Mouse (Mus musculus): ENCODE measurements around the gene 1110004F10Rik. TPM values are rescaled to one million over a fixed set of nuclear protein-coding genes. Genes with fewer than 3 reads are reported as not detected.

1110004F10Rik gene
- total and polyA plus RNA-seq, 3 experiments, result 158 to 182 TPM; not detected in 1

DNA sequence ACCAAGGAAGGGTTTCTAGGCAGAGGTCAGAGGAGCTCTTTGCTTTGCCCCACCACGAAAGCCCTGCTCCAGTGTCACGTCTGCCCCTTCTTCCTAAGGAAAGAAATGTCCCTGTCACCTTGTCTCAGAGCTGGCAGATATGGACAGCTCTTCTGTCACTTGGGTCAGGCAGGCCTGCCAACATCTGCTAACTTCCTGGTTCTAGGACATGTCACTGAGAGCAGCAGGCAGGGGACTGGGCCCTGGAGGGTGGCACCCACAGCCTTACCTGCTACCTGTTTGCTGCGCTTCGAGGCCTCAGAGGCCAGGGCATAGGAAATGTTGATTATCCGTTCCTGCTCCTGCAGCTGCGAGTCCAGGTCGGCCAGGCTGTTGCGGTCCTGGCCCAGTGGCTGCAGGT is 89.1 kb downstream of the 1110004F10Rik start:
- TF ChIP-seq MAX (IDR thresholded peaks at IDR 0.05; ENCODE audit: low read length), result no peak
- TF ChIP-seq TCF12 (IDR thresholded peaks at IDR 0.05; ENCODE audit: low read depth, low read length), result no peak
- H3K36me3 ChIP-seq (ENCODE audit: control insufficient read depth in 1 of 2, insufficient read depth in 2 of 2, low read length in 2 of 2), result peaks cover 0 to 7% of the 10 kb centered on the region in 2 experiments; a peak in 2 of 4 replicates
- H3K9ac ChIP-seq (ENCODE audit: control insufficient read depth, low read depth, low read length, poor library complexity, severe bottlenecking), result no peak overlapping the region
- H3K27ac ChIP-seq (ENCODE audit: control insufficient read depth, low read depth, low read length), result no peak overlapping the region
- no peak overlapping the region for H3K4me3 ChIP-seq (ENCODE audit: control insufficient read depth in 1 of 2, insufficient read depth in 1 of 2, low read depth in 2 of 2, low read length in 2 of 2)
- DNase-seq (ENCODE audit: low read depth, low spot score), result no peak
- no peaks in the 10 kb centered on the region for H3K9me3 ChIP-seq (replicated peaks; ENCODE audit: insufficient read depth, low read length)
- H3K4me1 ChIP-seq (ENCODE audit: control insufficient read depth in 1 of 2, insufficient read depth in 2 of 2, low read length in 2 of 2), result peaks cover 4 to 6% of the 10 kb centered on the region in 2 experiments; a peak in 2 of 4 replicates
- H3K27me3 ChIP-seq (ENCODE audit: control insufficient read depth in 1 of 2, insufficient read depth in 2 of 2, low read length in 2 of 2), result no peaks in the 10 kb centered on the region
- no peaks in the 10 kb centered on the region for H3K79me2 ChIP-seq (ENCODE audit: control insufficient read depth, insufficient read depth, low read length, poor library complexity)

DNA sequence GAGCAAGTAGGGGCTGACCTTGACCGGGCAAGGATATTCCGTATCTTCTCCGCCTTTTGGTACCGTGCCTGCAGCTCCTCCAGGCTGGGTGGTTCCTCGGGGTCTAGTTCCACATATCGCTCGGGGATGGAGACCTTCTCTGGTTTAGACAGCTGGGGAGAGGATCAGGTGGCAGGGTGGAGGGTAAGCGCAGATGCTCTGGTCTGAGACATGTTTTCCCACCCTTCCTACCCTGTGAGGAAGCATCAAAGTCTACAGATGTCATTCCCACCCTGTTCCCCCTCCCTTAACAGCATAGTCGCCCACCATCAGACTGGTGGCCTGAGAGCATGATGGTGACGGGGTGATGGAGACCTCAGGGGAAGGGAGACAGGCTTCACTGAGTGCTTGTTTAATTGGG is 90.2 kb downstream of the 1110004F10Rik start:
- no peaks in the 10 kb centered on the region for H3K27me3 ChIP-seq (ENCODE audit: control insufficient read depth in 1 of 2, insufficient read depth in 2 of 2, low read length in 2 of 2)
- no peaks in the 10 kb centered on the region for H3K79me2 ChIP-seq (ENCODE audit: control insufficient read depth, insufficient read depth, low read length, poor library complexity)
- peaks cover 0 to 7% of the 10 kb centered on the region in 2 experiments; a peak in 2 of 4 replicates for H3K36me3 ChIP-seq (ENCODE audit: control insufficient read depth in 1 of 2, insufficient read depth in 2 of 2, low read length in 2 of 2)
- peaks cover 4 to 6% of the 10 kb centered on the region in 2 experiments; a peak in 2 of 4 replicates for H3K4me1 ChIP-seq (ENCODE audit: control insufficient read depth in 1 of 2, insufficient read depth in 2 of 2, low read length in 2 of 2)
- no peaks in the 10 kb centered on the region for H3K9me3 ChIP-seq (replicated peaks; ENCODE audit: insufficient read depth, low read length)
- TF ChIP-seq ZC3H11A (IDR thresholded peaks at IDR 0.05; ENCODE audit: low read depth, low read length) (no peak), GABPA (IDR thresholded peaks at IDR 0.05; ENCODE audit: low read depth, low read length) (no peak), MEF2A (IDR thresholded peaks at IDR 0.05; ENCODE audit: extremely low read depth, insufficient replicate concordance, low read depth, low read length, poor library complexity, severe bottlenecking) (no peak), BHLHE40 (IDR thresholded peaks at IDR 0.05; ENCODE audit: borderline replicate concordance, low read depth, low read length) (no peak), TCF12 (IDR thresholded peaks at IDR 0.05; ENCODE audit: low read depth, low read length) (no peak), ZNF384 (IDR thresholded peaks at IDR 0.05; ENCODE audit: low read depth, low read length) (no peak), ELF1 (IDR thresholded peaks at IDR 0.05; ENCODE audit: low read depth, low read length) (no peak), CTCF (IDR thresholded peaks at IDR 0.05 in 2 of 3, conservative IDR thresholded peaks at IDR 0.05 in 1 of 3; ENCODE audit: control insufficient read depth in 1 of 3, insufficient read depth in 1 of 3, low read depth in 2 of 3, low read length in 3 of 3, poor library complexity in 1 of 3, severe bottlenecking in 1 of 3) (no peak), USF2 (IDR thresholded peaks at IDR 0.05; ENCODE audit: borderline replicate concordance in 1 of 2, insufficient read depth in 1 of 2, low read depth in 1 of 2, low read length in 2 of 2) (no peak), MAZ (IDR thresholded peaks at IDR 0.05; ENCODE audit: low read depth, low read length) (no peak), HCFC1 (IDR thresholded peaks at IDR 0.05; ENCODE audit: low read depth, low read length) (no peak), EP300 (IDR thresholded peaks at IDR 0.05; ENCODE audit: low read depth in 1 of 2, low read length in 2 of 2) (no peak), ETS1 (IDR thresholded peaks at IDR 0.05; ENCODE audit: low read depth, low read length) (no peak), POLR2A (IDR thresholded peaks at IDR 0.05; ENCODE audit: control insufficient read depth in 1 of 2, insufficient read depth in 1 of 2, low read depth in 1 of 2, low read length in 2 of 2, poor library complexity in 1 of 2) (no peak), CHD2 (IDR thresholded peaks at IDR 0.05; ENCODE audit: low read length) (no peak), NELFE (IDR thresholded peaks at IDR 0.05; ENCODE audit: low read depth, low read length) (no peak), MYB (IDR thresholded peaks at IDR 0.05; ENCODE audit: low read depth, low read length) (no peak), SMC3 (IDR thresholded peaks at IDR 0.05; ENCODE audit: low read depth, low read length) (no peak), POLR2AphosphoS2 (IDR thresholded peaks at IDR 0.05; ENCODE audit: low read length) (no peak)
- H3K4me3 ChIP-seq (ENCODE audit: control insufficient read depth in 1 of 2, insufficient read depth in 1 of 2, low read depth in 2 of 2, low read length in 2 of 2), result no peak overlapping the region
- H3K27ac ChIP-seq (ENCODE audit: control insufficient read depth, low read depth, low read length), result no peak overlapping the region
- DNase-seq (ENCODE audit: low read depth, low spot score), result no peak
- H3K9ac ChIP-seq (ENCODE audit: control insufficient read depth, low read depth, low read length, poor library complexity, severe bottlenecking), result no peak overlapping the region

Data from MEL (cell line).